Mouse (Mus musculus) E14TG2a.4 (cell line): Measurements from ENCODE around the gene Cadm1.

Source experiments
- H3K27me3 ChIP-seq: 2 replicates; pipeline ENCODE4 v1.6.1; 2014; ENCODE audit warnings: low read length, control low read depth; ENCODE audit not compliant: insufficient read depth
- H3K36me3 ChIP-seq: 2 replicates; pipeline ENCODE4 v1.6.1; 2014; ENCODE audit warnings: low read length, control low read depth; ENCODE audit not compliant: insufficient read depth
- H3K4me1 ChIP-seq: replicated peaks from 2 replicates; pipeline ENCODE4 v1.6.1; 2014; ENCODE audit warnings: low read depth, low read length, control low read depth
- H3K4me3 ChIP-seq: replicated peaks from 2 replicates; pipeline ENCODE4 v1.5.1; 2014; ENCODE audit warnings: mild to moderate bottlenecking, low read length
- H3K9me3 ChIP-seq: 2 replicates; pipeline ENCODE4 v1.6.1; 2014; ENCODE audit warnings: low read length, control low read depth
- CTCF ChIP-seq: conservative IDR thresholded peaks from 2 replicates; pipeline ENCODE4 v1.5.1; 2014; ENCODE audit warnings: low read length
- NANOG ChIP-seq: IDR thresholded peaks from 2 replicates; pipeline ENCODE4 v1.6.1; 2014; ENCODE audit warnings: borderline replicate concordance, low read length, mixed read lengths
- POU5F1 ChIP-seq: IDR thresholded peaks from 2 replicates; pipeline ENCODE4 v1.6.1; 2014; ENCODE audit warnings: low read length, borderline replicate concordance

Cadm1 gene

GRCm38 (mm10) chr9:47858134-47858533 is 328.2 kb downstream of the Cadm1 start:
- no peak overlapping the region for H3K4me3 ChIP-seq
- no peak for TF ChIP-seq POU5F1
- no peak for TF ChIP-seq NANOG
- no peak for TF ChIP-seq CTCF
- no peaks in the 10 kb centered on the region for H3K36me3 ChIP-seq
- H3K27me3 ChIP-seq, result peaks cover 42% of the 10 kb centered on the region
- peaks cover 48% of the 10 kb centered on the region for H3K4me1 ChIP-seq
- H3K9me3 ChIP-seq, result no peaks in the 10 kb centered on the region

DNA sequence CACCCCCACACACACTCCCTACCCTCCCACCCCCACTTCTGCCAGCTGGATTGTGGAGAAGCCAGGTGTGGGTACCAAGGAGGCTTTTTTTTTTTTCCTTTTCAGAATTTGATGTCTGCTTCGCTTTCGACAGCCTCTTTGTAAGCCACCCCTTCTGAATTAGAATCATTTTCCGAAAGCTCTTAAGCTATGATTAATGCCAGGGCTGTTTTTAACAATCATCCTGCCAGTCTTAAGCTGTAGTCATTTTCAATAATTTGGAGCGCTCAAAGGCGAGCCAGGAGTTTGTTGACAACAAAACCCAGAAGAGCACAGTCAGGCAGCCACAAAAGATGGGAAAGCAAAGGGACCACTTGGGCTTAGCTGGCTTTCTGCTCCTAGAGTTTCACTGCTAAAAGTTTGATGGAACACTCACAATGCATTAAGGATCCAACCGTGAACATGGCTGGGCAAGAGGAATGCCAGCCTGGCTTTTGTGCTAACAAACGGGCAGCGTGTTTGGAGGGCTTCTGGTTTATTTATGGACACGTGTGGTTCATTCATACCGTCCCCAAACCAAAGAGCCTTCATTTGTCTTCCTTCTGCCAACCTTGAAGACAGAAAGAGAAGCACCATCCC is 328.9 kb downstream of the Cadm1 start:
- H3K27me3 ChIP-seq, result peaks cover 49% of the 10 kb centered on the region
- no peaks in the 10 kb centered on the region for H3K9me3 ChIP-seq
- H3K36me3 ChIP-seq, result no peaks in the 10 kb centered on the region
- TF ChIP-seq POU5F1 (no peak), NANOG (no peak), CTCF (no peak)
- H3K4me1 ChIP-seq, result peaks cover 41% of the 10 kb centered on the region
- no peak overlapping the region for H3K4me3 ChIP-seq

DNA sequence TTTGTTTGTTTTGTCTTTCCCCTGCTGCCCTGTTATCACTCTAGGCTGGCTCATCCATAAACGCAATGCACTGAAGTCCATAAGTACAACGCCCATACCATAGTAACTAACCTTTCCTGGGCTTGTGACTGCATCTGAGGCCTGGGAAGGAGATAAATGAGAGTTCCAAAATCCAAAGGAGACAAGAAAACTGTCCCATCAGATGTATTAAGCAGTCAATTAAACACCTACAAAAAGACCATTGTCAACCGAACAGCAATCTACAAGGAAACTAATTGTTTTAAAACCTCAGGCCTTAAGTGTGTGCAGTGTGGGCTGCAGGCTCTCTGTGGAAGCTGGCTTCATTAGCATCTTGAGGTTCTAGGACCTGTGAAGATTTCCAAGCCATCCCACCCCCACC is 331.0 kb downstream of the Cadm1 start:
- Histone ChIP-seq H3K4me1 (peaks cover 36% of the 10 kb centered on the region), H3K27me3 (peaks cover 65% of the 10 kb centered on the region), H3K4me3 (no peak overlapping the region), H3K9me3 (peaks cover 18% of the 10 kb centered on the region), H3K36me3 (no peaks in the 10 kb centered on the region)
- TF ChIP-seq POU5F1 (no peak), CTCF (no peak), NANOG (peak; percentile 97)

DNA sequence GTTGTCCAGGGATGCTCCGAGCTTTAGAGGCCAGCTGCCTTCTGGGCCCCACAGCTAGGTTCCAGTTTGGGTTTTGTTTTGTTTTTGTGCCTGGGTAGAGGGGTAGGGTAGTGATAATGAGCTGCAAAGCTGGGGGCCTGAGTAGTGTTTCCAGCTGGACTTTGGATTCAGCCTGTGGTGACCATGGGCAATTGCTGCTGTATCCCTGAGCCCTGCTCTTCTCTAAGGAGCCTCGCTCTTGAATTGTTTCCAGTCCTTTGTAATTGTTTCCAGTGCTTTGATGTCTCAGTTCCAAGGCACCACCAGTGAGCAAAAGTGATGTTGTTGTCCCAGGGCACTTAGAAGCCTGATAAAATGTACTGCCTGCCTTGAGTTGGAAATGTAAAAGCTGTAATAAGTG is 331.8 kb downstream of the Cadm1 start:
- no peaks in the 10 kb centered on the region for H3K36me3 ChIP-seq
- TF ChIP-seq CTCF (no peak), POU5F1 (no peak), NANOG (peak; percentile 10; the same call in 1 of the 2 replicates)
- no peak overlapping the region for H3K4me3 ChIP-seq
- peaks cover 36% of the 10 kb centered on the region for H3K4me1 ChIP-seq
- peaks cover 20% of the 10 kb centered on the region for H3K9me3 ChIP-seq
- peaks cover 69% of the 10 kb centered on the region for H3K27me3 ChIP-seq

DNA sequence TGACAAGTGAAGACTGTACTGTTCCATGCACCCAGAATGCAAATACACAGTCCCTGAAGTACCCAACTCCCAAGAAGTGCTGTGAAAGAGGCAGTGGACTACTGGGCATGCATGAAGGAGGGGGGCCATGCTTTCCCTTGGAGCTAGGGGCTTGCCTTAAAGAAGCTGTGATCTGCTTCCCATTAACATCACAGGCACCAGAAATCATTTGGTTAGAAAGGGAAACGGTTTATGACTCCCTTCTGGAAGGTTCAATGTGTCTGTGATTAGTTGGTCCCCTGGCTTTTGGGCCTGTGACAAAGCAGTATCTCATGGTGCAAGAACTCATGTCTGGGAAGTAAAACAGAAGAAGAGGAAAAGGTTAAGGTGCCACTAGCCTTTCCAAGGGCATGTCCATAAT is 336.0 kb downstream of the Cadm1 start:
- no peak for TF ChIP-seq CTCF
- TF ChIP-seq POU5F1, result no peak
- Histone ChIP-seq H3K9me3 (peaks cover 20% of the 10 kb centered on the region), H3K4me1 (peaks cover 14% of the 10 kb centered on the region)

GRCm38 (mm10) chr9:47867474-47867873 is 337.5 kb downstream of the Cadm1 start:
- H3K9me3 ChIP-seq, result peaks cover 20% of the 10 kb centered on the region
- TF ChIP-seq POU5F1 (no peak), NANOG (no peak), CTCF (no peak)
- peaks cover 4% of the 10 kb centered on the region for H3K4me1 ChIP-seq
- peaks cover 64% of the 10 kb centered on the region for H3K27me3 ChIP-seq
- no peaks in the 10 kb centered on the region for H3K36me3 ChIP-seq
- no peak overlapping the region for H3K4me3 ChIP-seq

More for the DNA sequence above, 336.0 kb downstream of the Cadm1 start:
- H3K4me3 ChIP-seq, result no peak overlapping the region
- peaks cover 63% of the 10 kb centered on the region for H3K27me3 ChIP-seq
- no peaks in the 10 kb centered on the region for H3K36me3 ChIP-seq

DNA sequence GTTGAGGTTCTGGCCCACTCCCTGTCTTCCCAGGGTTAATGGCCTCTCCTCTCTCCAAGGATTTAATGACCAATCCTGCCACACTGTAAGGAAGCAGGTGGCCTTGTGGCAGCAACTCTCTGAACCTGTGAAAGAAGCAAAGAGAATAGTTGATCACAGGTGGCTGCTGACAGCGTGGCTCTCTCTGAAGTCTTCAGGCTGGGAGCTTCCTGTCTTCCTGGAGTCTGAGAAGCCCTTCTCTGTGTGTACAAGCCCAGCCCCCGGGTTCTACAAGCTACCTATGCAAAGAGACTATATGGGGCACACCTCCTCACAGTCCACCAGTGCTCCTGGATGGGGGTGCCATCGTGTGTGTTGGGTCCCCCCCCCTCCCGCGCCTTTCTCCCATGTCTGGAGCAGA is 339.7 kb downstream of the Cadm1 start:
- no peak for TF ChIP-seq CTCF
- TF ChIP-seq POU5F1, result no peak
- no peak for TF ChIP-seq NANOG
- Histone ChIP-seq H3K27me3 (peaks cover 53% of the 10 kb centered on the region), H3K9me3 (peaks cover 14% of the 10 kb centered on the region), H3K36me3 (no peaks in the 10 kb centered on the region), H3K4me1 (peaks cover 10% of the 10 kb centered on the region), H3K4me3 (no peak overlapping the region)

DNA sequence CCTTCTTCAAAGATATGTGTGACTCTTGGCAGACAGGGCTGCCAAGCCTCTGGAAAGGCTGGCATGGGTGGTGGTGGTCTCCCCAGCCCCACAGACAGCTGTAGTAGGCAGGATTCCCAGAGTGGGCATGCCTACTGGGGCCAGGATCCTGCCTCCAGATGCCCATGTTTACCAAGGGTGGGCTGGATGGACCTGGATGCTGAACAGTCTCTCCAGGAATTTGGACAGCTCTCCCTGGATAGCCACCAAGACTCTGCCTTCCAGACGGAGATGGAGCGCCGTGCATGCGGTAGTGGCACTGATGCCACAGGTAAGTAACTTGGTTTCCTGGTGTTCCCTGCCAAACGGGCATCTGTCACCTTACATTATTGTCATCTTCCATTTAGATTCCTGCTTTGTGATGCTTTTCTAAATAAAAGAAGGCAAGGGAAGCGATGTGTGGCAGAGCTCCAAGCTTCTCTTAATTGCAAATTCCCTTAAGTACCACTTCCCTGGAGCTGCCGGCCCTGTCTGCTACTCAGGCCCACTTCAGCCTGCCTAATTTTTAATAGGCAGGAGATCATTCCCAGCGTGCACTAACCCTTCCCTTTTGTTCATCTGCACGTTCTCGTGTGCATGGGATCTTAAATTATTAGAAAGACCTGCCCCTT is 346.7 kb downstream of the Cadm1 start:
- TF ChIP-seq POU5F1, result no peak
- TF ChIP-seq NANOG, result no peak
- TF ChIP-seq CTCF, result no peak
- Histone ChIP-seq H3K4me1 (peaks cover 10% of the 10 kb centered on the region), H3K27me3 (peaks cover 14% of the 10 kb centered on the region), H3K4me3 (no peak overlapping the region), H3K36me3 (no peaks in the 10 kb centered on the region), H3K9me3 (no peaks in the 10 kb centered on the region)

DNA sequence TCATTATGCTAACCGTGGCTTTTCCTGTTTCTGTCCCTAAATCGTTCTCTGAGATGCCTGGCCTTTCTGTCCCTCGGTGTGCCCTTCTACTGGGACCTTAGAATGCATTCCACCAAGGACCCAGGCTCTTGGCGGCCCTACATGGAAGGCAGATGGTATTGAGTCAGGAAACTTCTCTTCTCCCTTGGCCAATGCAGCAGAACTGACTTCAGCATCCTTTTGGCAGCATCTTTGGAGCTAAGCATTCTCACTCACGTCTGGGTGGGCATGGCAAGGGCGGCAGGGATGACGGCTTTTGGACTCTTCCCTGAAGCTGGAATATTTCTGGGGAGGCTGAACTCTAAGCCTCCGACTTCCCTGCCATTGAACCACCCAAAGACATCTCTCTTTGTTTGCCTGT is 350.2 kb downstream of the Cadm1 start:
- peaks cover 23% of the 10 kb centered on the region for H3K27me3 ChIP-seq
- peaks cover 10% of the 10 kb centered on the region for H3K4me1 ChIP-seq
- TF ChIP-seq POU5F1 (no peak), CTCF (no peak), NANOG (no peak)
- H3K4me3 ChIP-seq, result no peak overlapping the region
- H3K9me3 ChIP-seq, result no peaks in the 10 kb centered on the region
- H3K36me3 ChIP-seq, result no peaks in the 10 kb centered on the region
